Mouse (Mus musculus) testis, adult 2 months (tissue): Measurements from ENCODE around the gene Arsj. TPM values are rescaled to one million over a fixed set of nuclear protein-coding genes. Genes with fewer than 3 reads are reported as not detected.

Experiments
- H3K27ac ChIP-seq: fragments of 200-500 bp; 2 replicates; pipeline ENCODE4 v1.5.1; 2012; ENCODE audit warnings: low read depth, low read length; ENCODE audit not compliant: control insufficient read depth, insufficient read depth
- H3K27me3 ChIP-seq: fragments of 200-500 bp; 2 replicates; pipeline ENCODE4 v1.6.1; 2012; ENCODE audit warnings: mild to moderate bottlenecking, low read length, moderate library complexity; ENCODE audit not compliant: control insufficient read depth, insufficient read depth
- H3K36me3 ChIP-seq: fragments of 200-500 bp; 2 replicates; pipeline ENCODE4 v1.6.1; 2012; ENCODE audit warnings: mild to moderate bottlenecking, low read length; ENCODE audit not compliant: control insufficient read depth, insufficient read depth
- H3K4me1 ChIP-seq: fragments of 200-500 bp; 2 replicates; pipeline ENCODE4 v1.6.1; 2012; ENCODE audit warnings: low read length; ENCODE audit not compliant: control insufficient read depth, insufficient read depth
- H3K4me3 ChIP-seq: fragments of 200-500 bp; 2 replicates; pipeline ENCODE4 v1.5.1; 2012; ENCODE audit warnings: low read depth, mild to moderate bottlenecking, low read length, moderate library complexity, mixed read lengths; ENCODE audit not compliant: control insufficient read depth
- CTCF ChIP-seq: fragments of 200-500 bp; IDR thresholded peaks from 2 replicates; pipeline ENCODE4 v1.5.1; 2012; ENCODE audit warnings: low read depth, mild to moderate bottlenecking, inconsistent platforms, low read length, moderate library complexity; ENCODE audit not compliant: control insufficient read depth, insufficient read depth, insufficient replicate concordance
- POLR2A ChIP-seq: fragments of 200-500 bp; IDR thresholded peaks from 2 replicates; pipeline ENCODE4 v1.6.1; 2012; ENCODE audit warnings: low read depth, mild to moderate bottlenecking, inconsistent platforms, low read length, moderate library complexity; ENCODE audit not compliant: control insufficient read depth
- polyA plus RNA-seq: library from polyadenylated mRNA; depleted of rRNA; stranded (reverse); fragments of >200 nt; gene quantifications from 2 replicates; pipeline ENCODE4 v1.2.3, GENCODE M21; 2012; rRNA removed

Gene Arsj
- polyA plus RNA-seq, result 0.04 TPM in 1 of 2 replicates, not detected in the other

DNA sequence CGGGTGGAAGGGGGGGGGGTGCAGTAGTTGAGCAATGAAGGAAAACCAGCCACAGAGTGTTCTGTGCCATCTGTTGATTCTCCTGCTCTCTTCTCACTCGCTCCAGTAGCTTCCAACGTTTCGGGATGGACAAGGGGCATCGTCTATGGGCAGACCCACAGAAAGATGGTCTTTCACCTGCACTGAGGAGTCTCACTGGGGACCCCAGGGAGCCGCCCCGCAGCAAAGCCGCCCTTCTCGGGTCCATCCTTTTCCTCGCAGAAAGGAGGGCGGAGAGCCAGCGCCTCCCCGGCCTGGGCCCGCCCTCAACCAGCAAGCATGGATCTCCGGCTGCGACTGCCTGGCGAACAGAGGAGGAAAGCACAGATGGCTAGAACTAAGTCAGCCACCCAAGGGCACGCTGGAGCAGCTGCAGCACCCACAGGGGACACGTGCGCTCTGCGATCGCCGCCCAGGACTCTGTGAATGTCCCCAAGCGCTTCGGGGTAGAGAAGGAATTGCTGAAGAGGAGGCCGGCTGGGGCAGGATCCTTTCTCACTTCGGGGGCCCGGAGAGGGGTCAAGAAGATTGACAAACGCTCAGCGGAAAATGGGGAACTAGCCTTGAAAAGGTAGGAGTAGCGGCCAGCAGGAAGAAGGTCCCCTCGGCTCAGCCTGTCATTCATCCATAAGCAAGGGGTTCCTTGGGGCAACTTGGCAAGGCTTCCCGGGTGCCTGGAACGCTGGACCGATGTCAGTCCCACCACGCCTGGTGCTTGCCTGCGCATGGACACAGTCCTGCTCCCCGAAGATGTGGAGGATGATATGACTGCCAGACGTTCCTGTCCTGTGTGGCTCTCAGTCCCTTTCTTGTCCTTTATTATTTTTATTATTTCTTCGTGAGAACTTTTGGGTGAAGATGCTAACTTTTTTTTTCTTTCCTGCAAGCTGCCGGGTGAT lies at the start of gene Arsj:
Gene Arsj (plus strand): TSS at position 117 of the 938 bp plus-strand sequence.
- Histone ChIP-seq H3K4me3 (peak within 1 kb of the TSS; percentile 7), H3K4me1 (peaks cover 10% of the 10 kb centered on the region), H3K27ac (no peak within 1 kb of the TSS), H3K27me3 (no peaks in the 10 kb centered on the region), H3K36me3 (no peaks in the 10 kb centered on the region)
- TF ChIP-seq CTCF, result no peak

DNA sequence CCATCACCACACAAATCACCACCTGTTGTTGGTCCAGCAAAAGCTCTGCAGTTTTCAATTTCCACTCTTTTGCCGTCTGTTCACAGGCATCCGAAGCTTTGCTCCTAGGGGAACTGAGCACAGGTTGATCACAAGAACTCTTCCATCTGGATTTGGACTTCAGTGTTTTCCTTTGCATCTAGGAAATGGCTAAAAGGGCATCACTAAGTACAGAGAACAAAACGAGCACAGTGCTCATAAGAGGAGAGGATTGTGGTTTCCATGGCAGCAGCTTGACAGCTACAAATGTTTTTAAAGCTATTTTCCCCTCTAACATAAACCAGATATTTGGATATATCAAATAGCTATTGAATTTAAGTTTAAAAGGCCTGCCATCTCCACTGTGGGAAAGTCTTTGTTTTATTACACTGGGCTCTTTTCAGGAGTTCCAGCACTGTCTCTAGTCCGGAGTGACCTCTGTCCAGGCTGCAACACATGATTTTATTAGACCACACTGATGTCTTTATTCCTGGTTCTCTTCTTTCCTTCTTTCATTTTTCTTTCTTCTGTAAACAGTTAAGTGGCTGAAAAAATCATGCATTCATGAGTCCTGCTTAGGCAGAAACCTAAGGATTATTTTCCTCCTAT lies 38.5 kb upstream of the Arsj start:
- Histone ChIP-seq H3K4me3 (no peak overlapping the region), H3K27ac (no peak overlapping the region), H3K4me1 (no peaks in the 10 kb centered on the region), H3K27me3 (no peaks in the 10 kb centered on the region), H3K36me3 (no peaks in the 10 kb centered on the region)
- no peak for TF ChIP-seq POLR2A

DNA sequence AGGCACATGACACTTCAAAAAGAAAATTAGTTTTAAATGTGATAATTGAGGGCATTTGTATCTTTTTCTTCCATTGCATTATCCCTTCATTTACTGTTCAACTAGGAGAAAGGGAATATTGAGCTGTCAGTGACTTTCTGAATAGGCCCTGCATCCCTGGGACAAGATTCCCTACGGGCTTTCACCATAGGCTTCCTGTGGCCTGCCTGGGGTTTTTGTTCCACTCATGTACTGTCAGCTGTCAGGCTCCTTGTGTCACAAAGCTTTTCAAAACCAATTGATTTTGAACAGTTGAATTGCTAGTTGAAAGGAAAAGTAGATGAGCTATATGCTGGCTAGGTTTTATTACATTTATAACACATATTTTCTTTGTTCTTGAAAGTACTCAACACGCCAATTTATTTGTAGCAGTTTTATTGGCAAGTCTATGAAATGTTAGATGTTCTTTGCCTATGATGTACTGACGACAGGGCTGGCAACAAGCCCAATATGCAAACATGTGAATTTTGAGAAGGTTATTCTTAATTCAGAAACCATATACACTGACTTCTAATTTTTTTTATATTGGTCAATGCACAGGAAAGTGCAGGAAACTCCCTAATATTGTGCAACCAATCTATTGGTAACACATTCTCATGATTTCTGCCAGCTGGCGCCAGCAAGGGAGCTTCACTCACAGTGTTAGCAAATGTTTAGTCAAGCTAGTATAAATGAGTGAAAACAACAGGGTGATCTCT lies 37.4 kb upstream of the Arsj start:
- H3K4me1 ChIP-seq, result no peaks in the 10 kb centered on the region
- no peak for TF ChIP-seq POLR2A
- no peak for TF ChIP-seq CTCF
- H3K27me3 ChIP-seq, result no peaks in the 10 kb centered on the region
- H3K4me3 ChIP-seq, result no peak overlapping the region
- H3K36me3 ChIP-seq, result no peaks in the 10 kb centered on the region
- no peak overlapping the region for H3K27ac ChIP-seq

DNA sequence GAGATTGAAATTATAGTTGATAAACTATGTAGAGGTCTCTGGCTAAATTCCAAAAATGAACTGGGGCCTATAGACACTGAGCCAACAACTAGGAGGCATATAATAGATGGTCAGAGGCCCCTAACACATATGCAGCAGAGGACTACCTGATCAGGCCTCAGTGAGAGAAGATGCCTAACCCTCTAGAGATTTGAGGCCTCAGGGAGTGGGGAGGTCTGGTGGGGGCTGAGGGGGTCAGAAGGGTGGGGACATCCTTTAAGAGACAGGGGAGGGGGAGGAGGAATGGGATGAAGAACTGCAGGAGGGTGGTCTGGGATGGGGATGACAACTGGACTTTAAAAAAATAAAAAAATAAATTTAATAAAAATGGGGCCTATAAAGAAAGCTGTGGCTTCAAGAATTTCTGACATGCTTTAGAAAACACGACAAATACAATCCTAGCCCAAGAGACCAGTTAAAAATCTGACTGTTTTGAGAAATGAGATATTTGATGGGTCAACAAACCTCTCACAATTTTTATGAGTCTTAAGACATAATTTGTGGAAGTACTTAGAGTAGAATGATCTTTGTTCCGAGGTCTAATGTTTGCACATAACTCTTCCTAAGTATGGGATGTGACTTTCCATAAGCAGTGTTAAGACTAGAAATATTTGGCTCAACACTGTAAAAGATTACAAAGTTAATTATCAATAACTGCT lies 36.7 kb upstream of the Arsj start:
- no peaks in the 10 kb centered on the region for H3K4me1 ChIP-seq
- H3K36me3 ChIP-seq, result no peaks in the 10 kb centered on the region
- no peak overlapping the region for H3K4me3 ChIP-seq
- no peak for TF ChIP-seq CTCF
- TF ChIP-seq POLR2A, result no peak
- H3K27me3 ChIP-seq, result no peaks in the 10 kb centered on the region
- H3K27ac ChIP-seq, result no peak overlapping the region

DNA sequence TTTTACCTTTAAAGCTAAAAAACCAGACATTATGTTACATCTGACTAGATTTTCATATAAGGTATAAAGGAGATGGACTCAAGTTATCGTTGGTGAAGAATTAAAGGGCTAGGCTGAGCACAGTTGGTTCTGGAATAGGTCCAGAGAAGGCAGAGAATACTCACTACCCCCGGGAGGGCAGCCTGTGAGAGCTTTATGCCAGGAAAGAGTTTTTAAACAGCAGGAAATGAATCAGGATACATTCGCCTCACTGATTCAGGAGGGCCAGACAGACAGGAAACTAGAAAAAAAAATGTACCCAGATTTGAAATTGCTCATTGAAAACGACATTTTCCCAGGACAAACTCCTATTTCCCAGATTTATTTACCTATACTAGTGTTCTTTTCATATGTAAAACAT lies 28.2 kb upstream of the Arsj start:
- Histone ChIP-seq H3K4me3 (no peak overlapping the region), H3K27ac (no peak overlapping the region), H3K27me3 (no peaks in the 10 kb centered on the region), H3K4me1 (peaks cover 4% of the 10 kb centered on the region), H3K36me3 (no peaks in the 10 kb centered on the region)
- TF ChIP-seq POLR2A (no peak), CTCF (no peak)

DNA sequence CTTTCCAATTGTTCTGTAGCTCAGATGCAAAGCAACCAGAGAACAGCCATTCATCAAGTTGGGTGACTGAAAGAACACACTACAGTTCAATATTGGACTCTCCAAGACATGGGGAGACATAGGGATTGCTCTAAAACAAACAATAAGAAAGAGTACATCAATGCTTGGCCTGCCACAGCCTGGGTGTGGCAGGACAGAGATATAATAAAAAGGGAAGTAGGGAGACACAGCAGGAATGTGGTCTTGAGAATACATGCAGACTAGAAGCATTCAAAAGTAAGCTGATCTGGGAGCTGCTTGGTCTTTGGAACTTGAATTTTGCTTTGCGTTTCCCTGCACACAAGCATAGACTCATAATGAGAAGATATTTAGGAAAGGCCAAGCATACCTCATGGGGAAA lies 18.7 kb upstream of the Arsj start:
- no peaks in the 10 kb centered on the region for H3K4me1 ChIP-seq
- no peaks in the 10 kb centered on the region for H3K27me3 ChIP-seq
- no peak overlapping the region for H3K27ac ChIP-seq
- TF ChIP-seq POLR2A (no peak), CTCF (no peak)
- H3K36me3 ChIP-seq, result no peaks in the 10 kb centered on the region
- no peak overlapping the region for H3K4me3 ChIP-seq
